Mouse (Mus musculus) mesoderm, embryonic 11.5 days (tissue): ENCODE results near the gene Fzd5.

Experiments used
- DNase-seq: peaks from one replicate; pipeline ENCODE4 v3.0.0-alpha.2; 2012; ENCODE audit warnings: low read depth, low spot score

The Fzd5 gene

DNA sequence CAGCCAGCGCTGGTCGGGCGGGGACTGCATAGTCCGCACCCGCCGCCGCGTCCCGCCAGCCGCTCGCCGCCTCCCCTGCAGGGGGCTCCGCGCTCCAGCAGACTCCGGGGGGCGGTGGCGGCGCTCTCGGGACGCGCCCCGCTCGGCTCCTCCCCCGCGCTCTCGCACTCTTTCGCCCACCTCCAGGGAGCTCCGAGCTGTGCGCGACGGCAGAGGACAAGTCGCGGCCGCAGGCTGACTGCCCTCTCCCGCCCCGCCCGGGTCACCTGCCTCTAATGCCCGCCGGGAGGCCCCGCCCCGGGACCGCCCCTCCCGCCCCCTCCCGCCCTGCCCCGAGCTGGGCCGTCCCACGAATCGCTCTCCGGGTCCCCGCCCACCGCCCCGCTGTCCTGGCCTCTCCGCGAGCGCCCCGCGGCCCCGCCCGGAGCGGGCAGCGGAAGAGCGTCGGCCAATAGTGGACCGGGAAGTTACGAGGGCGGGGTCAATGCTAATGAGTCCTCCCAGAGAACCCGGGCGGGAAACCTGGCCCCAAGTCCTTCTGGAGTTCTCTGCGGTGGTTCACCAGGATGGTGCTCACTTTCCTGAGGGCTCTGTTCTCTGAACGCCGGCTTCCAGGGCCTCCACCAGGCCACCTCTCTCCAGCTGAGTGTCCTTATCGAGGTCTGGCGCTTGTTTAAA is at the start of gene Fzd5:
Gene Fzd5, minus strand, starts transcription at position 250 of the 678 bp plus-strand sequence.
- DNase-seq, result peak; percentile 96

DNA sequence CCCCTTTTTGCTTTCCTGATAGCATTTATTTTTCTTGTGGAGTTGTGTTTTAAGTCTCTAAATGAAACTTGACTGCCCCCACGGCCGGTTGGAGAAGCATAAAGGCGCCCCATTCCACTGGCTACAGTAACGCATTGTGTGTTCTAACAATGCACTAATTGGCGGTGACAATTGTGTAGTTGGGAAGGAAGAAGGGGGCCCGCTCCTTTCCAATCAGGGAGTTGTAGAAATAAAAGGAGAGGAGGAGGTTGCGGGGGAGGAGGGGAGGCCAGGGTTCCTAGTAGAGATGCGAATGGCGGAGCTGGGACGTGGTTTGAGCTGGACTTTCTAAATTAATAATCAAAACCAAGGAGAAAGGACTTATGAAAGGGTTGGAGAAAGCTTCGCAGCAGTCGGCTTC is 42.3 kb upstream of the Fzd5 start:
- peak; percentile 24 for DNase-seq

DNA sequence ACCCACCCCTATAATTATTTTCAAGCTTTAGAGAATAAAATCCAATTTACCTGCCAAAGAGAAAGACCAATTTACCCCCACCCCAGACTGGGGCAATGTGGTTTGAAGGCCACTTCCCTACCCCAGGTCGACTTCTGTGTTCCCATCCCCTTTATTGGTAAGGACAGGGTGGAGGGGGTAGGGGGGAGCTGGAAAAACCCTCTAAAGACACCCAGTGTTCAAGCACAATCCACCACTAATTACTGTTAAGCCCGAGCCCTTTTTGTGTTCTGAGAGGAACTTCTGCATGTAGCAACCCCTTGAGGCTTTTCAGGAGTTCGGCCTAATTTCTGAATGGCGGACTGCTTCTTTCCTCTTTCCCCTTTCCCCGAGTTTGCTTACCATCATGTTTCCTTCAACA is 41.9 kb upstream of the Fzd5 start:
- no peak for DNase-seq

- no peak for DNase-seq
Measured at GRCm38 (mm10) chr1:64773305-64773704, 35.8 kb upstream of the Fzd5 start.

DNA sequence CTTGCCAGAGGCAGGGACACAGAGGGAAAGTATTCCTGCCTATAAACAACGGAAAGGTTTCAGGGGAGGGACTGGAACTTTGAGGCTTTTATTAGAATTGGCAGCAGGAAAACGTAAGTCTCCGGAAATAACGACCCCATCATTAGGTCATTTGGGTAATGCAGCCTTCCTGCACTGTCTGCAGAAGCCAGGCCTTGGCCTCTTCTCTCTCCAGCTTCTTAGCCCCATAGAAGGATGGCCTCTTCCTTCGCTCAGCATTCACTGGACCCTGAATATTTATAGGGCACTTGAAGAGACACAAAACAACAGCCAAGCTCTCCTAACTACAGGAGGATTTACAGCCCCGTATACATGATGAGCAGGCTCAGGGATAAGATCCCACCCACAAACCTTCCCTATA is 32.6 kb upstream of the Fzd5 start:
- DNase-seq, result no peak

GRCm38 (mm10) chr1:64761646-64762045 is 24.1 kb upstream of the Fzd5 start:
- no peak for DNase-seq

DNA sequence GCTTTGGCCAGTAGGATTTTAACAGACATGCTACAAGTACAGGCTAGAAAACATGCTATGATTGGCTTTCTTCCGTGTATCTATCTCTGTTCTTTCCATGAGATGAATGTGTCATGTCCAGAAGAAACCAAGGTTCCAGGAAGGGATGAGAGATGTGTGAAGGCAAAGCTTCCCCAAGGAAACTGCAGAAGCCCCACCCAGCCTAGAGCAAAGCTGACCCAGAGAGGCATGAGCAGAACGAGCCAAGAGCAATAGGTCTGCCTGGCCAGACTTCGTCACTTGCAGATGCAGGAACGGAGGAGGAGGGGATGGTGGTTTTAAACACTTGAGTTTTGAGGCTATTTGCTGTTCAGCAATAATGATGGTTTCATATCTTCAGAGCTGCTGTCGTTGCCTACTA is 20.2 kb upstream of the Fzd5 start:
- no peak for DNase-seq

DNA sequence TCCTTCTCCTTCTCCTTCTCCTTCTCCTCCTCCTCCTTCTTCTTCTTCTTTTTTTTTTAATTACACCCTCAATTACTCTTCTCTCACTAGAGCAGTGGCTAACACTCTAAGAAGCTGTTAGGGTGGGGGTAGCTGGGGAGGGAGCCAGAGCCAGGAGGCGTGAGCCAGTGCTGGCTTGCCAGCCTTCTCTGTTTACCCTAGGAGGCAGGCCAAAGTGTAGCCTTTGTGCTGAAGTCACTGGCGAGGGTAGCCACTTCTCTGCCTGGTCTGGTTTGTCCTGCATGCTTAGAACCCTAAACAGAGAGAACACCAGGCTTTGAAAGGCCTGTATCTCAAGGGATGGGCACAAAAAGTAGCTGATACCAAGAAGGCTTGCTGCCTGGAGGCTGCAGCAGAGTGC is 19.7 kb upstream of the Fzd5 start:
- no peak for DNase-seq

GRCm38 (mm10) chr1:64756640-64757030 is 19.1 kb upstream of the Fzd5 start:
- DNase-seq, result no peak

GRCm38 (mm10) chr1:64755971-64756639 is 18.6 kb upstream of the Fzd5 start:
- no peak for DNase-seq

DNA sequence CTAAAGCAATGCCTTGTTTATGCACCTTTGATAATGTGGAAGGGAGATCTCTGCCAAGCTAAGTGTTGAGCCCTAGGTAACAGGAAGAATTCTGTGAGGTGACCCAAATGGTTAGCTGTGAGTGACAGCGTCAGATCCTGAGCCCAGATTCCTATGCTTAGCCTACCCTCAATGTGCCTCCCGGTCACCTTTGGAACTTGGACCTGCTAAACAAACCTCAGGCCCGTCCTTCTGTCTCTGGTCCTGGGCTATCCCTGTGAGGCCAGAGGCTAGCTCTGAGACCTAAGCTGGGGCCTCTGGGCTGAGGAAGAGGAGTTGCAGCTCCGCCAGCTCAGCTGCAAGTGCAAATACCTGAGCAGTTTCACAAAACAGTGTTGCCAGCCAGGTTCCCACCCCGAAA is 17.1 kb upstream of the Fzd5 start:
- DNase-seq, result no peak

- DNase-seq, result no peak
Measured at GRCm38 (mm10) chr1:64753668-64754067, 16.1 kb upstream of the Fzd5 start.

DNA sequence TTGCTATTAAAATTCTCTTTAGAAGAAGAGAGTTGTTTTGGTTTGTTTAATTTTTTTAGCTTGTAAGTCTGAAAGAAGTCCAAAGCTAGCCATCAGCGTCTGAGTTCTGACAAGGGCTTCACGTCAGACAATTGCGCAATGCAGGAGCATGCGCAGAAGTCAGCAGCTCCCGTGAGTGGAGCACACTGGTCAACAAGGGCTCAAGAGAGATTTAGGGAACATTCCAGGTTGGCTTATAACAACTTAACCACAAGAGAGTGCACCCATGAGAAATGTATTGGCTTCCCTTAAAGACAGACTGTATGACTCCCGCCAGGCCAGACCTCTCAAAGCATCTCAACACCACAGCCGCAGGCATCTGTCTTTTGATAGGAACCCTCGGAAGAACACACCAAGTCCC is 15.6 kb upstream of the Fzd5 start:
- DNase-seq, result no peak

- DNase-seq, result no peak
Measured at GRCm38 (mm10) chr1:64744616-64745015, 7.1 kb upstream of the Fzd5 start.

GRCm38 (mm10) chr1:64742741-64743408 is 5.3 kb upstream of the Fzd5 start:
- no peak for DNase-seq

DNA sequence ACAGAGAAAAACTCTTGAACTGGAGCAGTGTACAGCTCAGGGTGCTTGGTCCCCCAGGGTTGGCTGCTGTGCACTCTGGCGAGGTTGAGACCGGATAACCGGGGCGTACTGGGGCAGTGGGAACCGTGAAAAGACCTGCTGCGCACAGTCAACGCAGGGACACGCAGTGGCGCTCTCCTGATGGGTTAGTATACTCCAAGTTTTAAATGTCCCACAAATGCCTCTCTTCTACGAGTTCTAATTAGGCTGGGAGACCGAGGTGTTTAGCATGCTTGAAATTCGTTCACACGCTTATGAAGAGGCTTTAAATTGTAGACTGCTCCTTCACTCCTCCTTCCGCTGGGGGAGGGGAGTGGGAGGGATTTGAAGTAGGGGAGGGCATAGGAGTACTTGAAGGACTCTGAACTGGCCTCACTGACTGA is 1.1 kb upstream of the Fzd5 start:
- peak; percentile 31 for DNase-seq

DNA sequence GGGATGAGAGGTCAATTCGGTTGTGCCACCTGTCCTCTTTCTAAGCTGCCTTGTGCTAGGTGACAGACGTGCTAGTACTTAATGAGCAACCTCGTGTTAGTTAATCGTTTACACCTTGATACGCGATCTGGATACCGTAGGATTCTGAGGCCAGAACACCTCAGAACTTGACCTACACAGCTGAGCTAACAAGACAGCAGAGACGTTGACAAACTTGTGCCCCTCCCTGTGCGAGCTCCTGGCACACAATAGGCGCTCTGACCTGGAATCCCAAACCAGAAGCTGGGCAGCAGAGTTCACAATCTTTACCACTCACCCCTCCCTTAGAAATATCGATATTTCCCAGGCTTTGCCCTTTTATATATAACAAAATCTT is 617 bp upstream of the Fzd5 start:
- no peak for DNase-seq

DNA sequence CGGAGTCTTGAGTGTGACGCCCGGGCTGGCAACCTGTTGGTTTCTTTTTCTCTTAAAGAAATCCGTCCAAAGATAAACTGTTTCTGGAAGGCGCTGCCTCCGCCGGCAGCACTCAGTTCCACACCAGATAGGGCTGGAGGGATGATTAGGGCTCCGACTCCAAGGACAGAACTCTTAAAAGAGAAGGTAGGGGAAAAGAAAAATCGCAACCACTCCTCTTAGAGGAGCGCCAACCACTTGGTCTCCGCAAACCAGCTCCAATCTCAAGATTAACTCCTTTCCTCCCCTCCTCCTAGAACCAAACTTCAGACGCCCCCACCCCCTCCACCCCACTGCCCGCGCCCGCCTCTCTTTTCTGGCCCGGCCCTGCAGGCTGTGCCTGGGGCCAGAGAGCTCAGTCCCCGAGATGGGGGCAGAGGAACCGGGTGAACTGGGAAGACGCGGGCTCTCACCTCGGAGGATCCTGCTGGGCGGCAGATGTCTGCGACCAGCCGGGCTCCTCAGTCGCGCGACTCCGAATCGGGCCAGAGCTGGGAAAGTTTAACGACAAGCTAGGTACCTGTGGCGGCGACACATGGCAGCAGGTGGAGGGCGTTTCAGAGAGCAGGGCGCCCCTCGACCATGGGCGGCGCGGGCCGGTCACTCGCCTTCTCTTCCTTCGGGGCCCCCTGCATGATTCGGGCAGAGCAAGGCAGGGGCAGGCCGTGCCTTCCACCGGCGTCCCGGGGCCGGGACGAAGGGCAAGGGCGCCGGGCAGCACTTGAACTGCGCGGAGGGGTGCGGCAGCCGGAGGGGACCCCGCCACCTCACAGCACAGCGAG is 660 bp downstream of the Fzd5 start:
- DNase-seq, result peak; percentile 15

GRCm38 (mm10) chr1:64735781-64736680 is 1.5 kb downstream of the Fzd5 start:
- peak; percentile 68 for DNase-seq

- peak; percentile 36 for DNase-seq
Measured at GRCm38 (mm10) chr1:64734771-64735750, 2.5 kb downstream of the Fzd5 start.
